Mouse (Mus musculus): ENCODE results near the gene Dok5. TPM values are rescaled to one million over a fixed set of nuclear protein-coding genes. Genes with fewer than 3 reads are reported as not detected.

The Dok5 gene
- polyA plus RNA-seq (2014; fragmentation: Illumina TruSeq; extraction: RNeasy Lipid Tissue Mini Kit (QIAGEN cat#74804); ENCODE audit: low read depth, low replicate concordance), result not detected

DNA sequence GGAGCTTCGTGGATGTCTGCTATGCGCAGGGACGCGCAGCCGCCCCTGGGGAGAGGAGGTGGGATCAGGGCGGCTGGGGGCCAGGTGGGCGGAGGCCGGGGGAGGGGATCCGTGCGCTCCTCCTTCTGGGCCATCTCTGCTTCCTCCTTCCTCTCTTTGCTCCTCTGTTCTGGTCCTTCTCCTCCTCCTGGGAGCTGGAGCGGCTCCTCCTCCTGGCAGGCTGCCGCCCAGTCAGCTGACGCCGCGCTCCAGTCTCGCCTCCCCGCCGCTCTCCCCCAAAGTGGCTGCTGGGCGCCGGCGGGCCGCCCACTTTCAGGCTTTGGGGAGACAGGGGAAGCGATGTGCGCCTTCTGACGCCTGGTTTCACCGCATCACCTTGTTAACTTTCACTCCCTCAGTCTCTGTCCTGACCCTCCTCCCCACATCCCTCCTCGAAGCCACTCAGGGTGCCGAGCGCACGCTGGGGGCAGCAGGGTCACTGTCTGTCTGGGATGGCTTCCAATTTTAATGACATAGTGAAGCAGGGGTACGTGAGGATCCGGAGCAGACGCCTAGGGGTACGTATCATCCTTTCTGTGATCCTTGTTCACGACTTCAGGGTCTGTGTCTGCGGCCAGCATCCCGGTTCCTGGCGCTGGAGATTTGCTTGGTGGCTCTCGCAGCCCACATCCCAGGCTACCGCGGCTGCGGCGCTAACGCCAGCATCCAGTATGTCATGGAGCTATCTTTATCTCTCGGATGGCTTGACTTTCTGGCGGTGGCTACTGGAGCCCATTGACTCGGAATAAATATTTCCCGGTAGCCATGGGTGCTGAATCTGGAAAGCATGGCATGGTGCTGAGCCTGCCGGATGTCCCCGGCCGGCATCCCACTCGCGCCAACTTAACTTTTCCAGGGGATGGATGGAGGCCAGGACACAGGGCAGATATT lies at the start of gene Dok5:
TSS of gene Dok5 (plus strand) at position 176 of the 930 bp plus-strand sequence.

Other genes starting within 250 kb of the Dok5 start
- gene Pfdn4, start 235.4 kb upstream of the Dok5 start, polyA plus RNA-seq (2014; fragmentation: Illumina TruSeq; extraction: RNeasy Lipid Tissue Mini Kit (QIAGEN cat#74804); ENCODE audit: low read depth, low replicate concordance), result 14.6 TPM
- 0.11 TPM for gene Cyp24a1, start 234.7 kb upstream of the Dok5 start, polyA plus RNA-seq (2014; fragmentation: Illumina TruSeq; extraction: RNeasy Lipid Tissue Mini Kit (QIAGEN cat#74804); ENCODE audit: low read depth, low replicate concordance)
- gene 4930470P17Rik, start 129.8 kb upstream of the Dok5 start, polyA plus RNA-seq (2014; fragmentation: Illumina TruSeq; extraction: RNeasy Lipid Tissue Mini Kit (QIAGEN cat#74804); ENCODE audit: low read depth, low replicate concordance), result not detected